Mouse (Mus musculus) stomach, embryonic 16.5 days (tissue): Measurements from ENCODE around the gene Inppl1. TPM values are rescaled to one million over a fixed set of nuclear protein-coding genes. Genes with fewer than 3 reads are reported as not detected.

Source experiments
- ATAC-seq: fragments of 200-750 bp; cut with Nextera tagmentation; 2 replicates; pipeline ENCODE4 v1.8.0; 2017; ENCODE audit warnings: moderate number of reproducible peaks, moderate TSS enrichment; ENCODE audit not compliant: insufficient read depth, low FRiP score
- H3K27ac ChIP-seq: fragments of 300-500 bp; sonication (generic); 2 replicates; pipeline ENCODE4 v1.5.1; 2014; ENCODE audit warnings: low read length
- H3K27me3 ChIP-seq: fragments of 300-500 bp; sonication (generic); 2 replicates; pipeline ENCODE4 v1.6.1; 2014; ENCODE audit warnings: low read length, control low read depth, mixed read lengths; ENCODE audit not compliant: control insufficient read depth, insufficient read depth
- H3K36me3 ChIP-seq: fragments of 300-500 bp; sonication (generic); 2 replicates; pipeline ENCODE4 v1.6.1; 2014; ENCODE audit warnings: low read length; ENCODE audit not compliant: control insufficient read depth, insufficient read depth
- H3K4me1 ChIP-seq: fragments of 300-500 bp; sonication (generic); 2 replicates; pipeline ENCODE4 v1.6.1; 2014; ENCODE audit warnings: low read length, control low read depth, mixed read lengths; ENCODE audit not compliant: control insufficient read depth, insufficient read depth
- H3K4me2 ChIP-seq: fragments of 300-500 bp; sonication (generic); 2 replicates; pipeline ENCODE4 v1.6.1; 2014; ENCODE audit warnings: low read depth, low read length, mixed read lengths
- H3K4me3 ChIP-seq: fragments of 300-500 bp; sonication (generic); replicated peaks from 2 replicates; pipeline ENCODE4 v1.5.1; 2014; ENCODE audit warnings: mild to moderate bottlenecking, low read length
- H3K9ac ChIP-seq: fragments of 300-500 bp; sonication (generic); 2 replicates; pipeline ENCODE4 v1.6.1; 2014; ENCODE audit warnings: low read length
- H3K9me3 ChIP-seq: fragments of 300-500 bp; sonication (generic); replicated peaks from 2 replicates; pipeline ENCODE4 v1.6.1; 2016; ENCODE audit warnings: low read length, control low read depth; ENCODE audit not compliant: control insufficient read depth
- WGBS: fragments of 180-500 bp; shearing (Covaris S2); extraction: QIAGEN DNeasy Blood & Tissue Kit; methylation state at CpG from one replicate; pipeline ENCODE4 v1.1.7; 2014; 5-methylcytosine and 5-hydroxymethylcytosine counted together
- polyA plus RNA-seq: library from polyadenylated mRNA; unstranded; fragments of >200 nt; fragmentation: Nextera tagmentation; extraction: Ambion mirVana; gene quantifications from 2 replicates; pipeline ENCODE4 v1.2.1, GENCODE M21; 2015

Inppl1 gene
- polyA plus RNA-seq, result 27.8 and 34.1 TPM in 2 replicates

DNA sequence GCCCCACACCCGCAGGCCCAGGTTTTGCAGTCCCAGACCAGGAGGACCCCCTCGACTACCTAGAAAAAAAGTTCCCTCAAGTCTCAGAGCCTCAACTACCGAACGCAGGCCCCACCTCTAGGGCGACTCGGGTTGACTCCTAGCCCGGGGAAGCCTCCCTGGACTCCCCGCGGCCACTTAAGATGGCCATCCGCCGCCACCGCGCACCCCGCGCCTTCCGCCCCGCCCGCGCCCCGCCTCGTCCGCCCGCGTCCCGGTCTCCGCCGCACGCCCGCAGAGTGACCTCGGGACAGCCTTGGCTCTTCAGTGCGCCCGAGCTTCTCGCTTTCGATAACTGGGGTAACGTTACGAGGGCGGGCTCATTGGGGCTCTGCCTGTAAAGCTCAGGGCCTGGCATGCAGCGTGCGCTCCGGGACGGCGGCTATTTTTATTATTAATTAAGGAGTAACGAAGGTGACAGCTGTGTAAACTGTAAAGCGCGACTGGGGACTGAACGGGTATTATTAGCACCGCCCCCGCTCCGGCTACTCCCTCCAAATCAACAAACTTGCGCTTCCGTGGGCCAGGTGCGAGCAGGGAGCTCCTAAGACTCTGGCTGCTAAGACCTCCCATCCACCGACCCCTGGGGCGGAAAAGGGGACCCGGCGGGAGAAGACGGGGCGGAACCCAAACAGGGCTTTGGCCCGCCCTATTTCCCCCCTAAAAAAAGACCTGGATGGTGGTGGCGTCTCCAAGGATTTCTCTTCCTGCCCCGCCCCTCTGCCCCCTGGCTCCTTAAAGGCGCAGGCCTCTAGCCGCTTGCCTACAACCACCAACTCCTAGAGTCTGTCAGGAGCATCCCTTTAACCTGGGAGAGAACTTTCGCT is at the start of gene Inppl1:
Gene Inppl1, minus strand, starts transcription at position 624 of the 866 bp plus-strand sequence.
- Histone ChIP-seq H3K36me3 (0 out of 2 replicates have a peak, but pooled peaks cover 10% of the 10 kb centered on the region), H3K9me3 (no peaks in the 10 kb centered on the region), H3K27me3 (no peaks in the 10 kb centered on the region), H3K9ac (peak within 1 kb of the TSS; percentile 98), H3K4me1 (peaks cover 28% of the 10 kb centered on the region), H3K4me2 (peak within 1 kb of the TSS; percentile 82), H3K27ac (peak within 1 kb of the TSS; percentile 97), H3K4me3 (peak within 1 kb of the TSS; percentile 94)
- peak; percentile 90 for ATAC-seq
- under 1% methylated on average over 64 of the region's 64 CpGs for WGBS

DNA sequence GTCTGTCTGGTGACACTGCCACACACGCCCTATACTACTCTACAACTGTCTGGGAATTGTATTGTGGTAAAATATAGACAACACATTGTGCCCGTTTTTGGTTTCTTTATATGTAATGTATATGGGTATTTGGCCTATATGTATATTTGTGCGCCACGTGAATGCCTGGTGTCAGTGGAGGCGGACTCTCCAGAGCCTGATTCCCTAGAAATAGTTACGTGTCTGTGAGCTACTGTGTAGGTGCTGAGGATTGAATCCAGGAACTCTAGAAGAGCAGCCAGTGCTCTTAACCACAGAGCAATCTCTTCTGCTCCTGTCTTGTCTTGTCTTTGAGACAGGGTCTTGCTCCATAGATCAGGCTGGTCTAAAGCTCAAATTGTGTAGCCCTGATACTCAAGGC is 48.2 kb upstream of the Inppl1 start:
- ATAC-seq, result no peak
- Histone ChIP-seq H3K4me1 (no peaks in the 10 kb centered on the region), H3K36me3 (no peaks in the 10 kb centered on the region), H3K27me3 (no peaks in the 10 kb centered on the region; the same call in 1 of the 2 replicates), H3K4me3 (no peak overlapping the region), H3K4me2 (no peak overlapping the region), H3K27ac (no peak overlapping the region), H3K9me3 (no peaks in the 10 kb centered on the region), H3K9ac (no peak overlapping the region)
- 85% methylated on average over 6 of the region's 6 CpGs for WGBS

DNA sequence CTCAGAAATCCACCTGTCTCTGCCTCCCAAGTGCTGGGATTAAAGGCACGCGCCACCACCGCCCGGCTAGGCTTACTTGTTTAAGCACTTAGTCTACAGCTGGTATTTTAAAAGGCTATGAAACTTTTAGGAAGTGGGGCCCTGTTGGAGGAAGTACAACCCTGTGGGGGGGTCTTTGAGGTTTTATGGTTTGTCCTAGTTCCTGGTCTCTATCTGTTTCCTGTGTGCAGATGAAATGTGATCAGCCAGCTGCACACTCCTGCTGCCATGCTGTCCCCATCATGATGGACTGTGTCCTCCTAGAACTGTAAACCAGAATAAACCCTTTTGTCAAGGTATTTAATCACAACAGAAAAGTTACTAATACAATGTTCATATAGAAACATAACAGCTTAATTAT is 46.1 kb upstream of the Inppl1 start:
- no peak overlapping the region for H3K4me2 ChIP-seq
- no peak overlapping the region for H3K27ac ChIP-seq
- H3K36me3 ChIP-seq, result no peaks in the 10 kb centered on the region
- H3K27me3 ChIP-seq, result no peaks in the 10 kb centered on the region; the same call in 1 of the 2 replicates
- H3K4me3 ChIP-seq, result no peak overlapping the region
- WGBS, result 93% methylated on average over 4 of the region's 4 CpGs
- H3K9me3 ChIP-seq, result no peaks in the 10 kb centered on the region
- no peak overlapping the region for H3K9ac ChIP-seq
- no peaks in the 10 kb centered on the region for H3K4me1 ChIP-seq
- ATAC-seq, result no peak

DNA sequence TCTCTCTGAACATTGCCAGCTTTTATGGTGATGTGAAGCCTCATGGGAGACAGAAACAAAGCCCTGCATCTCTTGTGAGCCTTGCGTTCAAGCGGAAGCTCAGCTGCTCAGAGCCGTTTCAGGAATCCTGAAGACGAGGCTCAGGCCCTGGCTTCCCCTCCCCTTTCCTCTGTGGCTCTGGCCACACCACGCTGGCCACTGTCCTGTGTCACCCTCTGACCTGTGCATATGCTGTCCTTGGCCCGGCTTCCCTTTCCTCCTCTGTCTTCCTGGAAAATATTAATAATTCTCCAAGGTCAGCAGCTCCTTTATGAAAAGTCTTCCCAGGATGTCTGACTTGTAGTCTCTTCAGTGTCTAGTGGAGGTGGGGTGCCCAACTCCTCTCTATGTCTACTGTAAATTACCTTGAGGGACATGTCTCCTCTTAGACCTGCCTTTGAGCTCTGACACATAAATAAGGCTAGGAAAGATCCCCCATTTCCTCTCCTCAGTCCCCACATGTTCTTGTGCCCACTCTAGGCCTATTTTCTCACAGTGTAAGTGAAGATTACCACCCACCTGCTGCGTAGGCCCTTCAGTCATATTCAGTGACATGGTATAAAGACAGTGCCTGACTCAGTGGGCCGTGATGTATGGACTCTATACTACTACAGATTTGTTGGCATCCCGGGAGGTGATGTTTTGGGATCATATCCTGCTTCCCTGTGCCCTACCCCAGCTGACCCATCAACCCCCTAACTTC is 44.6 kb upstream of the Inppl1 start:
- Histone ChIP-seq H3K36me3 (no peaks in the 10 kb centered on the region), H3K9me3 (no peaks in the 10 kb centered on the region), H3K4me3 (no peak overlapping the region), H3K4me1 (no peaks in the 10 kb centered on the region), H3K9ac (no peak overlapping the region), H3K4me2 (no peak overlapping the region), H3K27me3 (no peaks in the 10 kb centered on the region; the same call in 1 of the 2 replicates), H3K27ac (no peak overlapping the region)
- WGBS, result 59% methylated on average over 9 of the region's 9 CpGs
- no peak for ATAC-seq

DNA sequence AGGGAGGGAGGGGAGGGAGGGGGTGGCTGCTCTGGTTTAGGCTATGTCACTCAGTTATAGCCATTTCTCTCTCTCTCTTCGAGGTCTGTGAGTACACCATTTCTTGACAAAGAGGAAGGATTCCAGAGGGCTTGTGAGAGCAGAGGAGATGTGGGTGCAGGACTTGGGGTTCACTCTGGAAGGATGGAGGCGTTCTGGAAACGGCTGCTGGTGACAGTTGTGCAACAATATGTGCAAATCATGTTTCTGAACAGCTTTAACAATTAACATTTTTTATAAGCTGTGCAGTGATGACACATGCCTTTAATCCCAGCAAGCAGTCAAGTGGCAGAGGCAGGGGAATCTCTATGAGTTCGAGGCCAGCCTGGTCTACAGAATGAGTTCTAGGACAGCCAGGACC is 42.8 kb upstream of the Inppl1 start:
- H3K9ac ChIP-seq, result no peak overlapping the region
- no peak for ATAC-seq
- no peak overlapping the region for H3K4me2 ChIP-seq
- 74% methylated on average over 4 of the region's 4 CpGs for WGBS
- no peaks in the 10 kb centered on the region for H3K4me1 ChIP-seq
- H3K9me3 ChIP-seq, result no peaks in the 10 kb centered on the region
- no peaks in the 10 kb centered on the region for H3K27me3 ChIP-seq
- no peak overlapping the region for H3K4me3 ChIP-seq
- H3K36me3 ChIP-seq, result no peaks in the 10 kb centered on the region
- no peak overlapping the region for H3K27ac ChIP-seq

DNA sequence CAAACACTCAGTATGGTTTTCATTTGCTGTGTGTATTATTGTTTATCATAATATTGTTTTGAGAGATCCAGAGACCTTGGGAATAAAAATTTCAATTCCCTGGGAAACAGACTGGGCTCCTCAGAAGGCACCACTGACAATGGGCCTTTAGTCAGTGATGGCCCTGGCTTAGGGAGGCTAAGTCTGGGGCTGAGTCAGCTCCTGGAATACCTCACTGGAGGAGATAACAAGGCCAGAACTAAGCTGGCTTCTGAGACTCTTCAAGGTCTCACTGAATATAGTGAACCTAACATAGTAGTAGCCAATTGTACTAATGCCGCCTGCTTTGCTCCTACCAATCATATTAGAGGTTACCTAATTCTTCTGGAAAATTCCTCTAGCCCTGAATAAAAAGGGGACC is 37.9 kb upstream of the Inppl1 start:
- no peak overlapping the region for H3K27ac ChIP-seq
- 89% methylated on average over 1 of the region's 1 CpGs for WGBS
- no peak overlapping the region for H3K9ac ChIP-seq
- H3K9me3 ChIP-seq, result no peaks in the 10 kb centered on the region
- no peaks in the 10 kb centered on the region for H3K4me1 ChIP-seq
- H3K4me2 ChIP-seq, result no peak overlapping the region
- no peak overlapping the region for H3K4me3 ChIP-seq
- H3K36me3 ChIP-seq, result no peaks in the 10 kb centered on the region
- no peak for ATAC-seq
- H3K27me3 ChIP-seq, result no peaks in the 10 kb centered on the region

DNA sequence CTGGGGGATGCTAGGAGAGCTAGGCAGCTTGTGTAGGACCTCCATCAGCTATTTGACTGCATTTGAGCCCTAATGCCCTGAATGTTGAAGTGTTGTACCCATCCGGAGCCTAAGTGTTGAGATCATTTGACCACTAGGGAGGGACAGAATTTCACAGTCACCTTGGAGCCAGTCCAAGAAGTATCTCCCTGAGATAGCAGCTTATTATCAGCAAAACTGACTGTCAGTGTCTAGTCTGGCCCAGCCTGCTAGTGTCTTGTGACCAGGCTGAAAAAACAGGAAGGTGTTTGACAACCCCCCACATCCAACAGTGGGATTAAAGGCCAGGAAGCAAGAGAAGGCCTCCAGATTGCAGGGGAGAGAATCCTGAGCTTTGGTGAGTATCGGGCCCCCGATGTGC is 33.3 kb upstream of the Inppl1 start:
- Histone ChIP-seq H3K27ac (no peak overlapping the region), H3K4me2 (no peak overlapping the region), H3K9me3 (no peaks in the 10 kb centered on the region), H3K9ac (no peak overlapping the region), H3K36me3 (no peaks in the 10 kb centered on the region), H3K27me3 (no peaks in the 10 kb centered on the region), H3K4me1 (no peaks in the 10 kb centered on the region), H3K4me3 (no peak overlapping the region)
- 77% methylated on average over 3 of the region's 3 CpGs for WGBS
- no peak for ATAC-seq

DNA sequence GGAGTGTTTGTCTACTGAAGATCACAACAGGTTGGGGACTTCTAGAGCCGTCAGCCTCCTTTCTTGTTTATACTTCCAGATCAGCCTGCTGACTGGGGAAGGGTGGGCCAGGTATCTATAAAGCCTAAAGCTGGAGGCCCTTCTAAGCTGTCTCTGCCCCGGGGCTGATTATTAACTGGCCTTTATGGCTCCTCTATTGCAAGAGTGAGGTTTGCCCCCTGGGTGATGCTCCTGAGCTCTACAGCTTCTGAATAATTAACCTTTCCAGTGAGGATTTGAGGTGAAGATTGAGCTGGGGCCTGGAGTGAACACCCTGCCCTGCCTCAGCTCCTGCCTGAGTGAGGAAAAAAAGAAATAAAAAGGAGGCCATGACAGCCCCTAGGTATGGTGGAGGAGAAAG is 32.6 kb upstream of the Inppl1 start, which contains the start of gene Folr1:
Gene Folr1, minus strand, starts transcription at position 160 of the 400 bp plus-strand sequence.
- H3K27me3 ChIP-seq, result no peaks in the 10 kb centered on the region
- H3K9ac ChIP-seq, result no peak within 1 kb of the TSS
- no peaks in the 10 kb centered on the region for H3K9me3 ChIP-seq
- 55% methylated on average over 2 of the region's 2 CpGs for WGBS
- H3K4me2 ChIP-seq, result no peak within 1 kb of the TSS
- ATAC-seq, result no peak
- no peak within 1 kb of the TSS for H3K27ac ChIP-seq
- no peaks in the 10 kb centered on the region for H3K4me1 ChIP-seq
- no peak within 1 kb of the TSS for H3K4me3 ChIP-seq
- no peaks in the 10 kb centered on the region for H3K36me3 ChIP-seq

DNA sequence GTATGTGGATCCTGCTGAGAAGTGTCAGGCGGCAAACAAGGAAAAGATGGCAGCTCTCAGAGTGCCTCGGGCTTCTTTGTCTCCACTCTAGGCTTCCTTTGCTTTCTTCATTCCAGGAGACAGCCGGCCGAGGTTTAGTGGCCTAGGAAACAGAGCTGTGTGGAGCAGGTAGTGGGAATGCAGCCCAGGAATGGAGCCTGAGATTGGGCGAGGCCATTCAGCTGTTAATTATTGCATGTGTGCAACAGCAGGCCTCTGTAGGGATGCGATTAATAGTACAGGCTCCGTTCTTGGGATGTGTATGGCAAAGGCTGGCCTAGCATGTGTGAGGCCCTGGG is 31.1 kb upstream of the Inppl1 start:
- H3K27ac ChIP-seq, result no peak overlapping the region
- no peaks in the 10 kb centered on the region for H3K9me3 ChIP-seq
- H3K9ac ChIP-seq, result no peak overlapping the region
- no peaks in the 10 kb centered on the region for H3K36me3 ChIP-seq
- no peak overlapping the region for H3K4me2 ChIP-seq
- ATAC-seq, result no peak
- H3K27me3 ChIP-seq, result no peaks in the 10 kb centered on the region
- WGBS, result 70% methylated on average over 7 of the region's 7 CpGs
- no peak overlapping the region for H3K4me3 ChIP-seq
- H3K4me1 ChIP-seq, result no peaks in the 10 kb centered on the region
